Mouse (Mus musculus) ES-Bruce4 (cell line): ENCODE measurements around the gene Them4.

Experiments used
- CTCF ChIP-seq: IDR thresholded peaks from one replicate; pipeline ENCODE4 v1.8.1; 2011; ENCODE audit warnings: low read depth, low read length
- POLR2A ChIP-seq: IDR thresholded peaks from one replicate; pipeline ENCODE4 v1.8.1; 2011; ENCODE audit warnings: low read length; ENCODE audit not compliant: insufficient read depth

- TF ChIP-seq CTCF (no peak), POLR2A (no peak)
These were observed 62.1 kb downstream of the Them4 start for GRCm38 (mm10) chr3:94372038-94372437.
